8 mouse cellular contexts compared by ENCODE assay signal in the genomic region with DNA sequence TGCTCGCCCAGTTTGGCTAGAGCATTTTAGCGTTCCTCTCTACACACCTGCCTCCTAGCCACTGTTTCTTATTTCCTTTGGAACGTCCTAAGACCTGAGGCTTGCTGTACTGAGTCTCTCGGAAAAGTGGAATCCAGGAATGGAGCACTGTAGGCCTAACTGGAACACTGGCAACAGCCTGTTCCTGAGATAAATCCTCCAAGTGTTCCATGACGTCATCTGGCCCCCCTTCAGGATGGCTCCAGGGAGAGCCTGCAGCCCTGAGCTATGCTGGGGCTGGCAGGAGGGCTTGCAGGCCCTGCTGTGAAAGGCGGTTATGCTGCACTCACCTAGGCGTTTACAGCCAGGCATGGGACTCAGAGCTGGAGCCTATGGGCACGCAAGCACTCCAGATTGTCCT.
A peak's percentile ranks its signal among the peaks of the same experiment; 100 is the strongest.
DNase-seq lines count a peak whose midpoint lies in the region; TF ChIP-seq lines count a peak whose summit lies in the region.

No protein-coding gene starts in this region.

- H3K4me1 ChIP-seq in heart, adult 2 months (ENCODE audit: control insufficient read depth, insufficient read depth, low read length) = peaks cover 14% of the 10 kb centered on the region

- 0 out of 2 replicates have a peak, but pooled peaks have one; percentile 44 for TF ChIP-seq EP300 in heart, adult 2 months (IDR thresholded peaks at IDR 0.05; ENCODE audit: insufficient read depth, low read depth, low read length)

- peak overlapping the region; percentile 19; the same call in 1 of the 2 replicates for H3K27ac ChIP-seq in heart, adult 2 months

- H3K27me3 ChIP-seq in heart, adult 2 months (ENCODE audit: control insufficient read depth, insufficient read depth, low read length) = no peaks in the 10 kb centered on the region

- 0 out of 2 replicates have a peak overlapping the region, but pooled peaks have one; percentile 24 for H3K9ac ChIP-seq in heart, adult 2 months (ENCODE audit: low read depth, low read length)

- no peaks in the 10 kb centered on the region for H3K79me2 ChIP-seq in heart, adult 2 months (replicated peaks; ENCODE audit: control insufficient read depth, insufficient read depth, low read length)

- intact Hi-C loops in heart, adult 2 months (cut with DNase I) = loop anchor here (5.0 kb wide), 2 partner anchors 42 to 63 kb away; no protein-coding TSS in a partner anchor

- no peak for TF ChIP-seq CTCF in heart, adult 2 months (IDR thresholded peaks at IDR 0.05)

- H3K36me3 ChIP-seq in heart, adult 2 months (ENCODE audit: control insufficient read depth, insufficient read depth, low read length) = peaks cover 3% of the 10 kb centered on the region; the same call in 1 of the 2 replicates

- 28% methylated on average over 8 of the region's 8 CpGs for WGBS in heart, adult 2 months

- H3K4me3 ChIP-seq in heart, adult 2 months = no peak overlapping the region

- DNase-seq in layer of hippocampus, adult 8-10 months (ENCODE audit: low spot score in 2 of 2) = peak; percentile 42
- DNase-seq in layer of hippocampus, postnatal 36 days = no peak
- peak; percentile 56 to 68 for DNase-seq in cerebellum, adult 18-20 months
- peak; percentile 63 to 67 for DNase-seq in heart, adult 2 months
- peak; percentile 67 for DNase-seq in kidney, postnatal 10 days
- DNase-seq in retina, adult 2 months (ENCODE audit: low read depth, low spot score) = peak; percentile 8
- no peak for DNase-seq in spleen, adult 12 weeks (ENCODE audit: low spot score)
- DNase-seq in T-cell, adult 2 months (ENCODE audit: low spot score) = no peak

- TF ChIP-seq POLR2A in heart, adult 2 months (IDR thresholded peaks at IDR 0.05; ENCODE audit: insufficient read depth, low read depth, low read length) = no peak

Comparison
In these comparisons a context has a peak if more than half of its experiments do, and no peak if none do; other contexts are left out.
1. DNase-seq: peak in layer of hippocampus, adult 8-10 months (2 of 2), cerebellum, adult 18-20 months (2 of 2), heart, adult 2 months (2 of 2), kidney, postnatal 10 days (single experiment) and retina, adult 2 months (single experiment); none in layer of hippocampus, postnatal 36 days (0 of 2), spleen, adult 12 weeks (single experiment) and T-cell, adult 2 months (single experiment).